In genomic region chr9:95637271-95638181, GRCm38 (mm10) we compare ENCODE assay signal across 8 mouse cellular contexts. TPM values are rescaled to one million over a fixed set of nuclear protein-coding genes. Genes with fewer than 3 reads are reported as not detected.
DNase-seq lines count a peak whose midpoint lies in the region; ATAC-seq and TF ChIP-seq lines count a peak whose summit lies in the region.

Gene Pcolce2 (plus strand): TSS chr9:95637601.

- H3K4me1 ChIP-seq in liver, adult 2 months (ENCODE audit: control insufficient read depth, insufficient read depth, low read length) = peaks cover 2% of the 10 kb centered on the region; the same call in 1 of the 2 replicates
- H3K4me1 ChIP-seq in neural tube, embryonic 13.5 days (replicated peaks) = peaks cover 8% of the 10 kb centered on the region

- no peaks in the 10 kb centered on the region for H3K36me3 ChIP-seq in liver, adult 2 months (ENCODE audit: control insufficient read depth, insufficient read depth, low read length)
- no peaks in the 10 kb centered on the region for H3K36me3 ChIP-seq in neural tube, embryonic 13.5 days

- peak within 1 kb of the TSS; percentile 51 for H3K9ac ChIP-seq in liver, adult 2 months (ENCODE audit: low read depth, low read length)
- peak within 1 kb of the TSS; percentile 90 for H3K9ac ChIP-seq in neural tube, embryonic 13.5 days

- no peak within 1 kb of the TSS for H3K27ac ChIP-seq in liver, adult 2 months (replicated peaks; ENCODE audit: insufficient read depth, low read depth, low read length)
- H3K27ac ChIP-seq in neural tube, embryonic 13.5 days (replicated peaks) = peak within 1 kb of the TSS; percentile 73

- peak; percentile 3 for DNase-seq in thymus, postnatal 14 days
- DNase-seq in thymus, postnatal 25 days = no peak
- DNase-seq in embryo, embryonic 9.5 days (ENCODE audit: extremely low spot score) = peak; percentile 76
- DNase-seq in heart, adult 9 months (ENCODE audit: low spot score in 2 of 2) = peak; percentile 30 to 56
- peak; percentile 57 for DNase-seq in kidney, adult 18-20 months
- DNase-seq in liver, adult 2 months (ENCODE audit: extremely low read depth, low read depth, low spot score) = no peak
- no peak for DNase-seq in adipocyte (ENCODE audit: low spot score)

- ATAC-seq in neural tube, embryonic 13.5 days (ENCODE audit: low read depth) = peak; percentile 95

- peak within 1 kb of the TSS; percentile 99 for H3K4me2 ChIP-seq in neural tube, embryonic 13.5 days

- TF ChIP-seq POLR2A in liver, adult 2 months (IDR thresholded peaks at IDR 0.05; ENCODE audit: extremely low read depth, insufficient read depth, low read length) = no peak

- no peaks in the 10 kb centered on the region for H3K79me2 ChIP-seq in liver, adult 2 months (ENCODE audit: control insufficient read depth, insufficient read depth, low read length)

- H3K27me3 ChIP-seq in liver, adult 2 months (ENCODE audit: control insufficient read depth, insufficient read depth, low read length) = 0 out of 2 replicates have a peak, but pooled peaks cover 4% of the 10 kb centered on the region
- H3K27me3 ChIP-seq in neural tube, embryonic 13.5 days = peaks cover 24% of the 10 kb centered on the region

- TF ChIP-seq CTCF in liver, adult 2 months (IDR thresholded peaks at IDR 0.05; ENCODE audit: low read depth, low read length) = no peak

- H3K4me3 ChIP-seq in liver, adult 2 months (ENCODE audit: insufficient read depth, low read depth, low read length) = peak within 1 kb of the TSS; percentile 54
- peak within 1 kb of the TSS; percentile 81 for H3K4me3 ChIP-seq in neural tube, embryonic 13.5 days

- 1% methylated on average over 68 of the region's 71 CpGs for WGBS in liver, adult 2 months
- whole genome bisulfite sequencing in neural tube, embryonic 13.5 days = under 1% methylated on average over 58 of the region's 71 CpGs

- no peaks in the 10 kb centered on the region for H3K9me3 ChIP-seq in neural tube, embryonic 13.5 days

RNA-seq across cellular contexts. Expression of gene Pcolce2, which starts in this region (rescaled TPM):
- total RNA-seq in liver, adult 2 months (2014; rRNA removed) = 1.0 and 1.3 TPM in 2 replicates
- polyA plus RNA-seq in liver, adult 2 months (2012; rRNA removed) = 0.16 and 0.27 TPM in 2 replicates
- 3.1 and 4.9 TPM in 2 replicates for polyA plus RNA-seq in neural tube, embryonic 13.5 days (2015; fragmentation: Nextera tagmentation; extraction: Ambion mirVana)

Comparison
In these comparisons a context has a peak if more than half of its experiments do, and no peak if none do; other contexts are left out.
1. DNase-seq: peak in thymus, postnatal 14 days (single experiment), embryo, embryonic 9.5 days (single experiment), heart, adult 9 months (2 of 2) and kidney, adult 18-20 months (single experiment); none in thymus, postnatal 25 days (single experiment), liver, adult 2 months (single experiment) and adipocyte (single experiment).